Mouse (Mus musculus): Measurements from ENCODE around the gene Gm42906.

Gene Gm42906

GRCm38 (mm10) chr5:151125985-151126607 lies 301.9 kb downstream of the Gm42906 start:
- no peaks in the 10 kb centered on the region for H3K4me1 ChIP-seq (replicated peaks; ENCODE audit: low read depth, low read length)
- H3K4me3 ChIP-seq (replicated peaks; ENCODE audit: low read length), result no peak overlapping the region
- no peaks in the 10 kb centered on the region for H3K27me3 ChIP-seq (ENCODE audit: insufficient read depth, low read length)
- TF ChIP-seq POU5F1 (IDR thresholded peaks at IDR 0.05; ENCODE audit: borderline replicate concordance, low read length) (no peak), NANOG (IDR thresholded peaks at IDR 0.05; ENCODE audit: borderline replicate concordance, low read length) (no peak), CTCF (conservative IDR thresholded peaks at IDR 0.05; ENCODE audit: low read length) (no peak)
- H3K9me3 ChIP-seq (ENCODE audit: low read length), result no peaks in the 10 kb centered on the region
- H3K36me3 ChIP-seq (ENCODE audit: insufficient read depth, low read length), result no peaks in the 10 kb centered on the region

GRCm38 (mm10) chr5:151117846-151118245 lies 310.1 kb downstream of the Gm42906 start:
- H3K4me1 ChIP-seq (replicated peaks; ENCODE audit: low read depth, low read length), result no peaks in the 10 kb centered on the region
- TF ChIP-seq CTCF (conservative IDR thresholded peaks at IDR 0.05; ENCODE audit: low read length), result no peak
- no peak for TF ChIP-seq NANOG (IDR thresholded peaks at IDR 0.05; ENCODE audit: borderline replicate concordance, low read length)
- TF ChIP-seq POU5F1 (IDR thresholded peaks at IDR 0.05; ENCODE audit: borderline replicate concordance, low read length), result no peak
- no peaks in the 10 kb centered on the region for H3K9me3 ChIP-seq (ENCODE audit: low read length)
- no peak overlapping the region for H3K4me3 ChIP-seq (replicated peaks; ENCODE audit: low read length)
- H3K36me3 ChIP-seq (ENCODE audit: insufficient read depth, low read length), result no peaks in the 10 kb centered on the region
- no peaks in the 10 kb centered on the region for H3K27me3 ChIP-seq (ENCODE audit: insufficient read depth, low read length)

GRCm38 (mm10) chr5:151116192-151116887 lies 311.6 kb downstream of the Gm42906 start:
- Histone ChIP-seq H3K27me3 (ENCODE audit: insufficient read depth, low read length) (no peaks in the 10 kb centered on the region), H3K36me3 (ENCODE audit: insufficient read depth, low read length) (no peaks in the 10 kb centered on the region)

GRCm38 (mm10) chr5:151112743-151113142 lies 315.2 kb downstream of the Gm42906 start:
- H3K4me3 ChIP-seq (replicated peaks; ENCODE audit: low read length), result 0 out of 2 replicates have a peak overlapping the region, but pooled peaks have one; percentile 17
- TF ChIP-seq CTCF (conservative IDR thresholded peaks at IDR 0.05; ENCODE audit: low read length), result no peak
- TF ChIP-seq POU5F1 (IDR thresholded peaks at IDR 0.05; ENCODE audit: borderline replicate concordance, low read length), result no peak
- no peak for TF ChIP-seq NANOG (IDR thresholded peaks at IDR 0.05; ENCODE audit: borderline replicate concordance, low read length)
- no peaks in the 10 kb centered on the region for H3K4me1 ChIP-seq (replicated peaks; ENCODE audit: low read depth, low read length)
- H3K9me3 ChIP-seq (ENCODE audit: low read length), result no peaks in the 10 kb centered on the region
- H3K27me3 ChIP-seq (ENCODE audit: insufficient read depth, low read length), result no peaks in the 10 kb centered on the region
- H3K36me3 ChIP-seq (ENCODE audit: insufficient read depth, low read length), result no peaks in the 10 kb centered on the region

More at GRCm38 (mm10) chr5:151116192-151116887, 311.6 kb downstream of the Gm42906 start:
- Histone ChIP-seq H3K4me3 (replicated peaks; ENCODE audit: low read length) (no peak overlapping the region), H3K4me1 (replicated peaks; ENCODE audit: low read depth, low read length) (no peaks in the 10 kb centered on the region), H3K9me3 (ENCODE audit: low read length) (no peaks in the 10 kb centered on the region)
- TF ChIP-seq CTCF (conservative IDR thresholded peaks at IDR 0.05; ENCODE audit: low read length), result no peak
- no peak for TF ChIP-seq NANOG (IDR thresholded peaks at IDR 0.05; ENCODE audit: borderline replicate concordance, low read length)
- TF ChIP-seq POU5F1 (IDR thresholded peaks at IDR 0.05; ENCODE audit: borderline replicate concordance, low read length), result no peak

- H3K27me3 ChIP-seq (ENCODE audit: insufficient read depth, low read length), result no peaks in the 10 kb centered on the region; the same call in 1 of the 2 replicates
- no peaks in the 10 kb centered on the region for H3K36me3 ChIP-seq (ENCODE audit: insufficient read depth, low read length)
- H3K4me1 ChIP-seq (replicated peaks; ENCODE audit: low read depth, low read length), result no peaks in the 10 kb centered on the region
- H3K9me3 ChIP-seq (ENCODE audit: low read length), result no peaks in the 10 kb centered on the region
- TF ChIP-seq CTCF (conservative IDR thresholded peaks at IDR 0.05; ENCODE audit: low read length), result no peak
- no peak for TF ChIP-seq NANOG (IDR thresholded peaks at IDR 0.05; ENCODE audit: borderline replicate concordance, low read length)
- no peak for TF ChIP-seq POU5F1 (IDR thresholded peaks at IDR 0.05; ENCODE audit: borderline replicate concordance, low read length)
- no peak overlapping the region for H3K4me3 ChIP-seq (replicated peaks; ENCODE audit: low read length)
Observed at GRCm38 (mm10) chr5:151111080-151111871, 316.7 kb downstream of the Gm42906 start.

- H3K9me3 ChIP-seq (ENCODE audit: low read length), result no peaks in the 10 kb centered on the region
- H3K4me3 ChIP-seq (replicated peaks; ENCODE audit: low read length), result no peak overlapping the region
- TF ChIP-seq POU5F1 (IDR thresholded peaks at IDR 0.05; ENCODE audit: borderline replicate concordance, low read length), result no peak
- TF ChIP-seq CTCF (conservative IDR thresholded peaks at IDR 0.05; ENCODE audit: low read length), result no peak
- no peak for TF ChIP-seq NANOG (IDR thresholded peaks at IDR 0.05; ENCODE audit: borderline replicate concordance, low read length)
- H3K27me3 ChIP-seq (ENCODE audit: insufficient read depth, low read length), result no peaks in the 10 kb centered on the region; the same call in 1 of the 2 replicates
- H3K36me3 ChIP-seq (ENCODE audit: insufficient read depth, low read length), result no peaks in the 10 kb centered on the region
- H3K4me1 ChIP-seq (replicated peaks; ENCODE audit: low read depth, low read length), result no peaks in the 10 kb centered on the region
Observed at GRCm38 (mm10) chr5:151110461-151110908, 317.5 kb downstream of the Gm42906 start.

GRCm38 (mm10) chr5:151109822-151110221 lies 318.1 kb downstream of the Gm42906 start:
- no peaks in the 10 kb centered on the region; the same call in 1 of the 2 replicates for H3K27me3 ChIP-seq (ENCODE audit: insufficient read depth, low read length)
- no peaks in the 10 kb centered on the region for H3K9me3 ChIP-seq (ENCODE audit: low read length)
- H3K36me3 ChIP-seq (ENCODE audit: insufficient read depth, low read length), result no peaks in the 10 kb centered on the region
- TF ChIP-seq CTCF (conservative IDR thresholded peaks at IDR 0.05; ENCODE audit: low read length), result no peak
- no peak for TF ChIP-seq NANOG (IDR thresholded peaks at IDR 0.05; ENCODE audit: borderline replicate concordance, low read length)
- TF ChIP-seq POU5F1 (IDR thresholded peaks at IDR 0.05; ENCODE audit: borderline replicate concordance, low read length), result no peak
- no peak overlapping the region for H3K4me3 ChIP-seq (replicated peaks; ENCODE audit: low read length)
- H3K4me1 ChIP-seq (replicated peaks; ENCODE audit: low read depth, low read length), result no peaks in the 10 kb centered on the region

GRCm38 (mm10) chr5:151108955-151109354 lies 319.0 kb downstream of the Gm42906 start:
- no peaks in the 10 kb centered on the region for H3K4me1 ChIP-seq (replicated peaks; ENCODE audit: low read depth, low read length)
- H3K36me3 ChIP-seq (ENCODE audit: insufficient read depth, low read length), result no peaks in the 10 kb centered on the region
- TF ChIP-seq CTCF (conservative IDR thresholded peaks at IDR 0.05; ENCODE audit: low read length) (no peak), NANOG (IDR thresholded peaks at IDR 0.05; ENCODE audit: borderline replicate concordance, low read length) (no peak), POU5F1 (IDR thresholded peaks at IDR 0.05; ENCODE audit: borderline replicate concordance, low read length) (no peak)
- no peak overlapping the region for H3K4me3 ChIP-seq (replicated peaks; ENCODE audit: low read length)
- H3K27me3 ChIP-seq (ENCODE audit: insufficient read depth, low read length), result peaks cover 2% of the 10 kb centered on the region; the same call in 1 of the 2 replicates
- no peaks in the 10 kb centered on the region for H3K9me3 ChIP-seq (ENCODE audit: low read length)
